Mouse (Mus musculus) erythroblast, embryonic 14.5 days (primary cell): Measurements from ENCODE around the gene Ntm.

Experiments
- GATA1 ChIP-seq: IDR thresholded peaks from 2 replicates; pipeline ENCODE4 v1.6.1; 2012; ENCODE audit warnings: low read length, inconsistent platforms, mixed read lengths
- TAL1 ChIP-seq: IDR thresholded peaks from 3 replicates; pipeline ENCODE4 v1.6.1; 2012; ENCODE audit warnings: low read length, inconsistent platforms, mixed read lengths

DNA sequence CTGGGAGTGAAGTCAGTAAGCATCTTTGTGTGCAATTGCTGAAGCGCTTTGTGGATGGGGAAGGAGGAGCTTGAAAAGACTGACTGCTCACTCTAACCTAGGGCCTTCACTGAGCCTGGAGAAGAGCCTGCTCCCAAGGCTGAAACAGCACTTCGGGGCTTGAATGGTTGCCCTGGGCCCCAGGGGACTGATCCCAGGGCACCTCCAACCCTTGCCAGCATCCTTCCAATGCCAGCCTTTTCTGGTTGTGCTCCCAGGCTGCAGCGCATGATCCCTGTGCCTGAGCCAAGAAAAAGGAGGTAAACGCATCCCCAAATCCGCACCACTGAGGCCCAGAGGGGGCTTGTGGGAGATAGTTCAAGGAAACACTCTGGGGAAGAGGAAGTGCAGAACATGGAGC is 128.0 kb downstream of the Ntm start:
- TF ChIP-seq TAL1 (no peak), GATA1 (no peak)
